Mouse (Mus musculus): ENCODE results near the gene Stpg4.

DNA sequence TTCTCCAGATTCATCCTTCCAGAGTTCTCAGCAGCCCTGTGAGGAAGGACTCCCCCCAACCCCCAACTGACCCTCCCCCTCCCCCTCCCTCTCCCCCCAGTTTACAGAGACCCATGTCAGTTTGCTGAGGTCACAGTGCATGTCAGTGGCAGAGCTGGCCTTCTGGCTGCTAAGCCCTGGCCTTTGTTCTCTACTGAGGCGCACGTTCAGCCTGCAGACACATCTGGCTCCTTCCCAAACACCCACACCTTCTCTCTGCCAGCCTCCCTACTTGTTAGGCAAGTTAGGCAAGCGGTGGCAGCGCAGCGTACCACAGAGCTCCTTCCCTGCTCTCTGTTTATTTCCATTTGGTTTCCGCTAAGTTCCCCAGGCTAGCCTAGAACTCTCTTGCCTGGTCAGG is 50.0 kb downstream of the Stpg4 start:
- TF ChIP-seq CTCF (IDR thresholded peaks at IDR 0.05; ENCODE audit: extremely low read depth, insufficient read depth, insufficient read length, insufficient replicate concordance): no peak
- no peak for TF ChIP-seq POLR2A (IDR thresholded peaks at IDR 0.05; ENCODE audit: low read depth, low read length)

All from spleen, adult 2 months (tissue).